Mouse (Mus musculus): Measurements from ENCODE around the gene Cisd1. TPM values are rescaled to one million over a fixed set of nuclear protein-coding genes. Genes with fewer than 3 reads are reported as not detected.

Cisd1 gene
- total RNA-seq, 2 experiments from 2014 or later: 47.8 to 55.9 TPM

DNA sequence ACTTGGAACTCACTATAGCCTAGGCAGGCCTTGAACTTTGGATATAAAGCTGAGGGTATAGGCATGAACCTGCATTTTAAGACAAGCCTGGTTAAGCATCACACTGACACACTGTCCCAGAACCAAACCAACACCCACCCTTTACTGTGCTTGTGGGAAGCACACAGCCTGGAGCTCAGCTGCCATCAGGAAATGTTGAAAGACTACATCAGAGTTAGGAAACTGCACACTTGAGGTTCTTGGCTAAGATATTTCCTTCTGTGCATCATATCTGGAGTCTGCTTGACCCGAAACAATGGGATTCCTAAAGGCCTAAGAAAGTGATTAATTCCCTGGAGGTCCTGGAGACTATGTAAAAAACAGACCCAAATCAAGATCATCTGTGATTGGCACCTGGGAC is 4.5 kb upstream of the Cisd1 start:
- DNase-seq (ENCODE audit: low spot score in 2 of 2): no peak

DNA sequence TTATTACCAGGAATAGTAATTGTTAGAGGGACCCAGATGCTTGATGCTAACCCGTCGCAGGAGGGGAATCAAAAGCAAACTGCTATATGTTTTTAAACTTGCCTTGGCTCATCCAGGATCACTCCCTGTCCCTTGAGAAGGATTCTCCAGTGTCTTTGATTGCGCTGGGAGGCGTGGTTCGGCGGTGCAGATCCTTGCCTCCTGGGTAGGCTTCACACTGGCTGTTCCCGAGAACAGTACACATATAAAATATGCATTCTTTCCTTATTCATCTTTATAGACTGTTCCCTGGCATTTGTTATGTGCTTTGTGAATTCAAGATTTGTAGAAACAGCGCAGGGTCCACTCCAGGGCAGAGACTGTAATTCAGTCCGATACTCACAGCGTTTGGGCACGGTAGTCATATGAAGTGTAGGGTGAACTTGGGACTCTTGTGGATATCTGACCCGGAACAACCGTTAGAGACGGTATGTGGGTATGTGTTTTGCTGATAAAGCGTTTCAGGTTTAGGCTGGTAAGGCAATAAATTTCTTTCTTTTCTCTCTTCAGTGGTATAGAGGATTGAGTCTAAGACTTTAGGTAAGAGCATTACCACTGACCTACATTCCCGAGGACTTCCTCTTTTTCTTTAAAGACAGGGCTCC is 4.0 kb upstream of the Cisd1 start:
- DNase-seq (ENCODE audit: low spot score in 2 of 2): no peak

DNA sequence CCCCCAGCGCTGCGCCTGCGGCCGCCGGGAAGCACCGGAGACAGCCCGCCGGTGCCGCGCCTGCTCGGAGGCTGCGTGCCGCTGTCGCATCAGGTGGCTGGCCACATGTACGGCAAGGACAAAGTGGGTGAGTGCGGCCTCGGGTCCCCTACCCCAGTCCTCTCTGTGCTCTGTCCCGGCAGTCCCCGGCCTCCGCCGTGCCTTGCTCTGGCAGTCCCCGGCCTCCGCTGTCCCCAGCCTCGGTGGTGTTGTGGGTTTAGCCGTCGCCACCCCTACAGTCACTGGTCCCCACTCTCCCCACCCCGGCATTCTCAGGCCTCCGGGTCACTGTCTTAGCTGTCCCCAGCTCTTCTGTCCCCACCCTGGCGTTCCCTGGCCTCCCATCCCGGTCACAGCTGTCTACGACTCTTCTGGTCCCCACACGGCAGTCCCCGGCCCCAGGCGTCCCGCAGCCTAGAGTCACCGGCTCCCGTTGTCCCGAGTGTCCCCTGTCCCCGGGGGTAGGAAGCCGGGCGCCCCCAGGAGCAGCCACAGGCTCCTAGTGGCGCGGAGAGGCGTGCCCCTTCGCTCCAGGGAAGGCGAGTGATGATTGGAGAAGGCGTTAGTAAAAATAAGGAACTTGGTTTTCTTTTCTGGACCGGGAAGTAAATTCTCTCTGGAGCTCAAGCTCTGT is 3.3 kb upstream of the Cisd1 start:
- peak; percentile 11 to 20 for DNase-seq (ENCODE audit: low spot score in 2 of 2)

DNA sequence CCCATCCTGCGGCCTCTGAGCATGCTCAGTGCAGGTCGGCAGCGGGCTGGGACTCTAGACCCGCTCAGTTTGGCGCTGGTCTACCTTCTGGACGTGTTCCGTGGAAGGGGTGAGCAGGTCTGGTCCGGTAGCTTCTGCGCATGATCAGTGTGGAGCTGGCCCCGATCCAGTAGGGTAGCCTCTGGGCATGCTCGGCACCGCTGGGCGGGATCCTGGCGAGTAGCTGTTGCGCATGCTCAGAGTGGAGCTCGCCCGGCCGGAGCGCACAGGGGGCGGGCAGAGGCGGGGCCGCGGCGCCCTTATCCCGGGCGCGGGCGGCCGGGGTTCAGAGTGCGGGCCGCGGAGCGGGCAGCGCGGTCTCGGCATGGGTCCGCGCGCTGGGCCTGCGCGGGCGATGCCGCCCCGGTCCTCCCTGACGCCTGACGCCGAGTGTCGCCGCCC is 2.8 kb upstream of the Cisd1 start, which contains the start of gene Ipmk:
Gene Ipmk (plus strand): TSS at position 255 of the 441 bp plus-strand sequence.
- peak; percentile 96 to 100 for DNase-seq (ENCODE audit: low spot score in 2 of 2)

- DNase-seq (ENCODE audit: low spot score in 2 of 2): no peak
These were observed 2.2 kb upstream of the Cisd1 start for GRCm38 (mm10) chr10:71346722-71347508.

- no peak for DNase-seq (ENCODE audit: low spot score in 2 of 2)
These were observed 1.4 kb upstream of the Cisd1 start for GRCm38 (mm10) chr10:71346106-71346505.

GRCm38 (mm10) chr10:71343567-71344265 is 1.0 kb downstream of the Cisd1 start:
- DNase-seq (ENCODE audit: low spot score in 2 of 2): no peak

- DNase-seq (ENCODE audit: low spot score in 2 of 2): no peak
These were observed 1.6 kb downstream of the Cisd1 start for GRCm38 (mm10) chr10:71343130-71343529.

DNA sequence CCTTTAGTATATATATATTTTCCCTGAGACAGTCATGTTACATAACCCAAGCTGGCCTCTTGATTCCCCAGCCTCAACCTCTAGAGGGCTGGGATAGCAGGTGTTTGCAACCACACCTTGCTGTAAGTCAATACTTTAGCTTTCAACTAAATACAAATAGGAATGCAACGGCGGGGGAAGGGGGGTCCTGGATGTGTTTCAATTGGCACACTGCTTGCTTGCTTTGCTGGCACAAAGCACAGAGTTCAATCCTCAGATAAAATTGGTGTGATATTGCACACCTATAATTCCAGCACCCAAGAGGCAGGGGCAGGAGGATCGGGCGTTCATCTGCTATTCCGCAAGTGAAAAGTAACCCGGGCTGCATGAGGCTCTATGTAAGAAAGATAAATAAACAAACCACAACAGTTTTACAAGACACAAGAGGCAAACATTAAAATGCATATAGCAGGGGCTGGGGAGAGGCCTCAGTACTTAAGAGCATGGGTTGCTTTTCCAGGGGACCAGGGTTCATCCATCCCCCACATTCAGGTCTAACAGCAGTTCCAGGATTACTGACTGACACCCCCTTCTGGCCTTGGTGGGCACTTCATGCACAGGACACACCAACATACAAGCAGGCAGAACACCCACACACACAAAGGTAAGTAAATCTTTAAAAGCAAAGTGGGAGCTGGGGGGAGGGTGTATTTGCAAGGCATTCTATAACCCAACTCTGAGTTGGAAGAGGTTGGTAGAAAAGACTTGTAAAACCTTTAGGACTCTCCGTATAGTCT is 2.5 kb downstream of the Cisd1 start:
- no peak for DNase-seq (ENCODE audit: low spot score in 2 of 2)

DNA sequence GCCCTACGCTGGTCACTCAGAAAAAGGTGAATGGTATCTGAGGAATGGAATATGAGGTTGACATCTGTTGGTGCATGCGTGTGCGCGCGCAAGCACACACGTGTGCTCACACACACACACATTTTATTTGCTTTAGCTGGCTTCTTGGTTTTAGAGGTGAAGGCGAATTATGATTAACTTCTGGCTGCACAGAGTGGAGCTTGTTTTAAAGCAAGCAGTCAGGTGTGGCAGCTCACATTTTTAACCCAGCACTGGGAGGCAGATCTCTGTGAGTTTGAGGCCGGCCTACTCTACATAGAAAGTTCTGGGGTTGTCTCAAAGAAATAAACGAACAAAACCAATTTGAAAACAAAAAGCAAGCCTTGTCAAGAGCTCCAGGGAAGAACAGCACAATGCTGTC is 3.5 kb downstream of the Cisd1 start:
- no peak for DNase-seq (ENCODE audit: low spot score in 2 of 2)

DNA sequence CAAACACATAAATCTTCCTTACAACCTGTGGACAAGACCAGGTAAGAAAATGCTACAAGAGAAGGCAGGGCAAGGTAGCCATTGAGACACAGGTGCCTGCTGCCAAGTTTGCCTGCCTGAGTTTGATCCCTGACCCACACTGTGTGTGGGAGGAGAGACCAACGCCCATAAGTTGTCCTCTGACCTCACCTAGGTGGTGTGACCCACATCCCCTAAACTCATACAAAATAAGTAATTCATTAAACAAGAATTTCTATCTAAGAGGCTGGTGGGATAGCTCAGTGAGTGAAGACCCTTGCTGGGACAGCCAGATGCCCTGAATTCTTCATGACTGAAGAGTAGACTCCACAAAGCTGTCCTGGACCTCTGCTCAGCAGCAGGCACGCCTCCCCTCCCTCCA is 4.6 kb downstream of the Cisd1 start:
- no peak for DNase-seq (ENCODE audit: low spot score in 2 of 2)

GRCm38 (mm10) chr10:71339463-71339862 is 5.3 kb downstream of the Cisd1 start:
- DNase-seq (ENCODE audit: low spot score in 2 of 2): no peak

DNA sequence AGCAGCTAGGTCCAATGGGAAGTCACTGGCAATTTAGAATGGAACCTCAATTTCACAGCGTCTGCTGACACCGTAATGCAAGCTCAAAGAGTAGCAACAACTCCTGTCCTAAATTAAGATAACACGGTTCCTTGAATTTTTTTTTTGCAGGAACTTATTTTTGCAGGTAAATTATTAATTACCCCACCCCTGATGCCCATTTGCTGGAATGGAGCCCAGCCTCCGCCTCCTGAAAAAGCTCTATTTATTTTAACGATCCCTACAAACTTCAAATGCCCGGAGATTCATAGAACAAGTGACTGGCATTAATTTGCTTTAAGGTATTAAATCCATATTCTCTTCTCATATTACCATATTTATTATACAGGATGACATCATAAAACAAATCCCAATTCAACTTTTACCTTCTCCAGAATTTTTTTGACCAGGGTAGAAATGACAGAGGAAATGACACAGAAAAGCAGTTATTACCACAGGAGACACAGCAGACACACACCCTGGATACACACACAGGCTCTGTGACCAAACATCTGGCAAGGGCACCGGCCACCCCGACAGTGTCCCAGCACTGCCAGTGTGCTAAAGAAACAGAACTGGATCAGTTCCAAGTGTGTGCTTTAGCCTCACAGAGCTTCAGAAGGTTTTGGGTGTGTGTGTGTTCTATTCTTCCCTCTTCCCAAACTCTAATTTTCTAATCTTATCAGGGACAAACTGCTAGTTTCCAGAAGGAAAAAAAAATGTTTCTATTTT is 6.4 kb downstream of the Cisd1 start:
- no peak for DNase-seq (ENCODE audit: low spot score in 2 of 2)

- DNase-seq (ENCODE audit: low spot score in 2 of 2): no peak
These were observed 7.0 kb downstream of the Cisd1 start for GRCm38 (mm10) chr10:71337733-71338132.

- DNase-seq (ENCODE audit: low spot score in 2 of 2): no peak
These were observed 11.9 kb downstream of the Cisd1 start for GRCm38 (mm10) chr10:71332859-71333258.

DNA sequence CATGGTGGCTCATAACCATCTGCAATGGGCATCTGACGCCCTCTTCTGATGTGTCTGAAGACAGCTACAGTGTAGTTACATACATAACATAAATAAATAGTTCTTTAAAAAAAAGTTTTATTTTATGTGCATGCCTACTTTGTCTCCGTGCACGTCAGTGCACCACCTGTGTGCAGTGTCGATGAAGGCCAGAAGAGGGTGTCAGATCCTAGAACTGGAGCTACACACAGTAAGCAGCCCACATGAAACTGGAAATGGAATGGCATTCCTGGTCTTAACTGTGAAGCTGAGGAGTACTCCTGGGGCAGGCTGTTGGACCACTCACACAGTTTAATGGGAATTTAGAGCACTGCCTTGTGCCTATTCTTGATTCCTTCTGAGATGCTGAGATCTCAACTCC is 12.4 kb downstream of the Cisd1 start:
- DNase-seq (ENCODE audit: low spot score in 2 of 2): no peak

GRCm38 (mm10) chr10:71331908-71332307 is 12.8 kb downstream of the Cisd1 start:
- DNase-seq (ENCODE audit: low spot score in 2 of 2): no peak

DNA sequence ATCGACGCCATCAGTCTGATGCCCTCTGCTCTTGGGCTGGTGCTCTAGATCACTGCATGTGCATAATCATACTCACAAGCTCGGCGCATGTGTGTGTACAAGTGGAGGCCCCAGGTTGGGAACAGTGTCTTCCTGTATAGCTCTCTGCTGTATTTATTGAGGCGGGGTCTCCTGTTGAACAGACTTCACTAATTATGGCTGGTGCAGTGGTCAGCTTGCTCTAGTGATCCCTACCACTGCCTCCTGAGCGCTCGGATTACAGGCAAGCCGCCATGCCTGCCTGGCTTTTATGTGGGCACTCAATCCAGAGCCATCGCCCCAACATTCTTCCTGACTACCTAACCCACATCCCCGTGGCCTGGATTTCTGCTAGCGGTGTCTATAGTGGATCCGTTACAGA is 14.7 kb downstream of the Cisd1 start:
- no peak for DNase-seq (ENCODE audit: low spot score in 2 of 2)

DNA sequence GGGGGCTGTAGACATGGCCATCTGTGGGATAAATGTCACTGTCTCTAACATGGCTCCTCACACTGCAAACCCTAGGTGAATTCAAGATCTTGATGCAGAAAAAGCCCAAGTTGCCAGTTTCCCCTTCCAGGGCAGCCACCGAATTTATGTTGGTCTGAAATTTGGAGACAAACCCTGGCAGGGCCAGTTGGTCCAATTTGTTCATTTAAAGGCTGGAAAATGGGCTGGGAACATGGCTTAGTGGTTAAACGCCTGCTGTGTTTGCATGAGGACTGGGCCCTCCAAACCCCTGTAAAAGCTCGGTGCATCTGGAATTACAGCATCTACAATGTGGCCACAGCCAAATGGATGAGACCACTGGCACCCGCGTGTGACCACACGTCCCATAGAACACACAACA is 15.5 kb downstream of the Cisd1 start:
- no peak for DNase-seq (ENCODE audit: low spot score in 2 of 2)

- no peak for DNase-seq (ENCODE audit: low spot score in 2 of 2)
These were observed 15.9 kb downstream of the Cisd1 start for GRCm38 (mm10) chr10:71328870-71329269.

Data from adrenal gland, postnatal 4 days (tissue).